Mouse (Mus musculus): ENCODE measurements at regions not wholly inside any gene's neighbourhood (a gene's known extent, or its start where the extent isn't known, plus 50 kb on each side); places are given as distances from the start of the nearest gene placed in this dataset.

DNA sequence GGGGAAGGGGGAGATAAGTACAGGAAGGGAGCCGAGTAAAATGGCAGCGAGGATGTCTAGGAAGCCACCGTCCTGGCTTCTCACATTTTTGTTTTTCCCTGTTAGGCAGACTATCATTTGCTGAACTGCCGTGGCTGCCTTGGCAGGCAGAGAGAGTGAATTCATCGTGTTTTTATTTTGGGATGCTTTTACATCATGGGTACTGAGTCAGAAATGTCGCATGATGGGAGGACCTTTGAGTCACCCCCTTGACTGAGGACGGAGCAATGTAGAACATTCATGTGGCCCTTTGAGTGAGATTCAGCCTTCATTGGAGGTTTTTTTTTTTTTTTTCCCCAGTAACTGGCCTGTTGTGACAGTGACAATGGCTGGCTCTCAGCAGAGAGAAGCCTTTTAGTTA, 71.2 kb upstream of the Medag start:
- no peak for TF ChIP-seq CTCF (IDR thresholded peaks at IDR 0.05; ENCODE audit: low read depth)
- TF ChIP-seq EP300 (IDR thresholded peaks at IDR 0.05; ENCODE audit: low read depth), result no peak
